Mouse (Mus musculus) layer of hippocampus, postnatal 14 days (tissue): ENCODE data around the gene Spata2. TPM values are rescaled to one million over a fixed set of nuclear protein-coding genes. Genes with fewer than 3 reads are reported as not detected.

ENCODE experiments used
- DNase-seq, 2 experiments: peaks; one replicate each; pipeline ENCODE4 v3.0.0; 2021 to 2022; ENCODE audit warnings: low spot score in 2 of 2, mixed read lengths in 1 of 2
- long read RNA-seq, 2 experiments: library from polyadenylated mRNA; stranded (forward); transcript quantifications; one replicate each; pipeline ENCODE4 v2.0.0; 2021
- total RNA-seq, 2 experiments: library from RNA; stranded (reverse); gene quantifications; 2 replicates each; pipeline ENCODE4 v1.2.3; 2021

Spata2 gene
- total RNA-seq: 10 to 100 TPM; 65.3 to 67.2 TPM
- long read RNA-seq, experiment 1, full-length matches to known transcripts: 2 of 8 reads
- long read RNA-seq, experiment 1, partial matches to known transcripts: 0 of 8 reads
- long read RNA-seq, experiment 1, other reads (novel, unspliced or antisense): 6 of 8 reads
- long read RNA-seq, experiment 2, full-length matches to known transcripts: 5 of 11 reads
- long read RNA-seq, experiment 2, partial matches to known transcripts: 6 of 11 reads
- long read RNA-seq, experiment 2, other reads (novel, unspliced or antisense): 0 of 11 reads

DNA sequence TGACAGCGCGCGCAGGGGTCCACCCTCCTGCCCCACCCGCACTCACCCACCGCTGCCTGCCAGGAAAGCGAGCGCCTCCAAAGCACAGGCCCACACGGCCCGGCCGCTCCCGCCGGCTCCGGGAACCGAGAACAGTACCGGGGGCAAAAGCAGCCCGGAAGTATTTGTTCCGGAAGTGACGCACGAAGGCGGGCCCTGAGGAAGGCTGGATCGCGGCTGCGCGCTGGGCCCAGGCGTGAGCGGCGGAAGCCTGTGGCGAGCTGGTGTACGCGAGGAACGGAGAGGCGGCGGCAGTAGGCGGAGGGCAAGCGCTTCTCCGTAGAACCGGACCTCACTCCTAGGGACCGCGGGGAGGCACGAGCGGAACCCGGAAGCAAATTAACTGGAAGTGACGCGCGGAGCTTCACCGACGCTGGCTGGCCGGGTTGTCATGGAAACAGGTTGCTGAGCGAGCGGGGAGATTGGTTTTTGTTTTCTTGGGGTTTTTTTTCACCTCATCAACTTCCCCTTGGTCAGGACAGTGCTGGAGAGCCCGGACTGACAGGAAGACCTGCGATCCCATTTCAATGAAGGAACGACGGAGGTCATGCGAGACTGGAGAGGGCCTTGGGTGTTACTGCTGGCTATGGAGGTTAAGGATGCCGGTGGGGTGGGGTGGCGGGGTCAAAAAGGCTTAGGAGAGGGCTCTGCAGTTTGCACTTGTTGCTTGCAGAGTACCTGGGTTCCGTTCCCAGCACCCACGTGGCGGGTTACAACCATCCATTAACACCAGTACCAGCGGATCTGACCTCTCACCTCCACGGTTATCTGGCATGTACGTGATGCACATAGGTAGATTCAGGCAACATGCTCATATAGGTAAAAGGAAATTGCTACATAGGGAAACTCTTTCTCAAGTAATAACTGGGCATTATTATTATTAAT, at the start of gene Spata2:
Spata2 (minus strand) TSS at position 175 of the 924 bp plus-strand sequence.
- peak; percentile 93 to 96 for DNase-seq

DNA sequence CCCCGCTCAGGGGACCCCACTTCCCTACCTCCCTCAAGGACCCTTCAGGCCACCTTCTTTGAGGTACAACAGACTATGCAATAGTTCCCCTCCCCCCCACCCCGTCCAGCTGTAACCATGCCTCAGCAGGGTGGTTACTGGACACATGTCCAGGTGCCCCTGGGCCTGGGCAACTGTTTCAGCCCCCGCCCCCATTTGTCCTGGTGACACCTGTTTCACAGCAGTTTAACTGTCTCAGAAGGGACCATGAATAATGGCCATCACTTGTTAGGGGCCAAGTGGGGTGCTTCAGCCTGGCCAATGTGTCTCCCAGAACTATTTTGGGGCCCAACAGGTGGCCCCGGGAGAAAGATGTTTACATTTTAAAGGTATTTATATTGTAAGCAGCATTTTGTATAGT, 49.7 kb upstream of the Spata2 start:
- no peak for DNase-seq

DNA sequence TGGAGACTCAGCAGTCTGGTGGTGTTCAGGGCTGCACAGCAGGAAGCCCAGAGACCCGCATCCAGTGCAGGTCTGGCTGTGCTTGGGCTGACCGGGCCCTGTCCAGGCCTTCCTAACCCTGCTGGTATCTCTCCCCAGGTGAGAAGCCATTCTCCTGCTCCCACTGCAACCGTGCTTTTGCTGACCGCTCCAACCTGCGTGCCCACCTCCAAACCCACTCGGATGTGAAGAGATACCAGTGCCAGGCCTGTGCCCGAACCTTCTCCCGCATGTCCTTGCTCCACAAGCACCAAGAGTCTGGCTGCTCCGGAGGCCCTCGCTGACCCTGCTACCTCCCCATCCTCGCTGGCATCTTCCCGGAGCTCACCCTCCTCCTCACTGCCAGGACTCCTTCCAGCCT, 49.1 kb upstream of the Spata2 start:
- no peak for DNase-seq

DNA sequence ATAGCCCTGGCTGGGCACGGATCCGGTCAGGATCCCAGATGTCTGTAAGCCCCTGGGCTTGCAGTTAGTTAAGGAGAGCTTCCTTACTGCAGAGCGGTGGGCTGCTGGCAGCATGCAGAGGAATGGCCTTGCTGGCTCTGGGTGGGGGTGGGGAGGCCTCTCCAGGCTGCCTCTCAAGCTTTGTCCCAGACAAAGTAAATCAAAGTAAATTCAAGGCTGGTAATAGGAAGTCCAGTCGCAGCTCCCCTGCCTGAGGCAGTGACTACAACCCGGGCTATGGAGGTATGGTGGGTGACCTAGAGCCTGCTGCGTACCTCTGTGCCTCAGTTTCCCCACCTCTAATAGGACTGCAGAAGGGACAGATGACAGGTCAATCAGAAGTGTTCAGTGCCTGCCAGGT, 48.6 kb upstream of the Spata2 start:
- DNase-seq: no peak

DNA sequence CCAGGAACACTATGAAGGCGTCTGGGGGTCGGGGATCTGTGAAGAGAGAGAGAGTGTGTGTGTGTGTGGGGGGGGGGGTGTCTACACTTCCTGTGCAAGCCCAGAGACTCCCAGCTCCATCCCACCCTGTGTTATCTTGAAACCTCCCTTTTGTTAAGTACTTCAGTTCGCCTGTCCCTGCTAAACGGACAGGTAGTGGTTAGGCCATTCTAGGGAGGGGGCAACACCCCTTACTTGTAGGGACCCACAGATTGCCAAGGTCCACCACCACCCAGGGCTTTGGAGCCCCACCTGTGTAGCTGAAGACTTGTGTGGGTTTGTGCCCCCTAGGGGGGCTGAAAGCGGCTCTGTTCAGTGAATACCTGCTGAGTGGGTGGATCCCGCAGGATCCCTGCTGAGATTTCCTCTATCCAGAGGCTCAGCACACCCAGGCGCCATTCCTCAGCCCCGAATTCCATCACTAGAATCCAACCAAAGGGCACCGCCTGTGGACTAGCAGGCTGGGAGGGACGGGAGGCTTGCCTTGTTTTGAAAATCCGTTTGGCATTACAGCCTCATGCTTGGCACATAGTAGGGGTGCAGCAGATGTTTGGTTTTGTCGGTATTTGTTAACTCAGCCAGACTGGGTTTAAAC, 47.9 kb upstream of the Spata2 start:
- DNase-seq: no peak

DNA sequence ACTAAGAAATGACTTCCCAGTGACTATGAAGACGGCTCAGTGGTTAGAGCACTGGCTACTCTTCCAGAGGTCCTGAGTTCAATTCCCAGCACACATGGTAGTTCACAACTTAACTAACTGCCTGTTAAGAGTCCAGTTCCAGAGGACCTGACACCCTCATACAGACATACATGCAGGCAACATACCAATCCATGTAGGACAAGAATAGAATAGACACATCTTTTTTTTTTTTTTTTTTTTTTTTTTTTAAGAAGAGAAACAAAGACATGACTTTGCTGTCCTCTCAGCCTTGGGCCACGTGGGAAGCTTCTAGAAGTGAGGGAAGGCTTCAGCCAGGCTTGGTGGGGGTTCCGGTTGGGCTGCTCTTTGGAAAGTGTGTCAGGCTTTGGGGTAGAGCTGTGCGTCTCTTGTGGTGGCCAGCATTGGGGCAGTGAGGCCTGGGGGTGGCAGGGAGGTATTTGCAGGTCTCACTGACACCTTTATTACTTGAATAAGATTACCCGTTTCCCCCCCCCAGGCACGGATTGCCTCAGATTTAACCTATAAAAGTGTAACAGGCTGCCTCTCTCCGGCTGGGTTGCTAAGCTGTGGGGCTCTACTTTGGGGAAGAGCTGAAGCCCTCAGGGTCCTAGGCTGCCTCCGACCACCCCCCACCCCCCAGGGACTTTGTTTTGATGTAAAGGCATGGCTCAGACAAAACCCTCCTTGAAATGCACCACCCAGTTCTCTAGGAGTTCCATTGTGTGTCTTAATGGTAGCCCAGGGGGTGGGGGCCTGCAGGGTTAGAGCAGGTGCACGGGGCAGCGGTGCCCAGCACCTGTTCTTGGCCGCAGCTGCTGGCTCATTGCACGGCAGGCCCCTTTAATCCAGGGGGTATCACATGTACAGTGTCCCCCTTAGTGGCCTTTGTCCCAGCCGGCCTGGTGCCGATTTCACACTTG, 47.1 kb upstream of the Spata2 start:
- no peak for DNase-seq

DNA sequence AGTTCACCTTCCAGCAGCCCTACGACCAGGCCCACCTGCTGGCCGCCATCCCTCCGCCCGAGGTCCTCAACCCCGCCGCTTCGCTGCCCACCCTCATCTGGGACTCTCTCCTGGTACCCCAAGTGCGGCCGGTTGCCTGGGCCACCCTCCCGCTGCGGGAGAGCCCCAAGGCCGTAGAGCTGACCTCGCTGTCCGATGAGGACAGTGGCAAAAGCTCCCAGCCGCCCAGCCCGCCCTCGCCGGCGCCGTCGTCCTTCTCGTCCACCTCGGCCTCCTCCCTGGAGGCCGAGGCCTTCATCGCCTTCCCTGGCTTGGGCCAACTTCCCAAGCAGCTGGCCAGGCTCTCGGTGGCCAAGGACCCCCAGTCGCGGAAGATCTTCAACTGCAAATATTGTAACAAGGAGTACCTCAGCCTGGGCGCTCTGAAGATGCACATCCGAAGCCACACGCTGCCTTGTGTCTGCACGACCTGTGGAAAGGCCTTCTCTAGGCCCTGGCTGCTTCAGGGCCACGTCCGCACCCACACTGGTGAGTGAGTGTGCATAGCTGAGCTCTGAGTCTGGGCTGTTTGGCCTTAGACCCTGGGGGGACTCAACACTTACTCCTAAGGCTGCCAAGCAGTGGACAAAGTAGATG, 46.1 kb upstream of the Spata2 start:
- no peak for DNase-seq

DNA sequence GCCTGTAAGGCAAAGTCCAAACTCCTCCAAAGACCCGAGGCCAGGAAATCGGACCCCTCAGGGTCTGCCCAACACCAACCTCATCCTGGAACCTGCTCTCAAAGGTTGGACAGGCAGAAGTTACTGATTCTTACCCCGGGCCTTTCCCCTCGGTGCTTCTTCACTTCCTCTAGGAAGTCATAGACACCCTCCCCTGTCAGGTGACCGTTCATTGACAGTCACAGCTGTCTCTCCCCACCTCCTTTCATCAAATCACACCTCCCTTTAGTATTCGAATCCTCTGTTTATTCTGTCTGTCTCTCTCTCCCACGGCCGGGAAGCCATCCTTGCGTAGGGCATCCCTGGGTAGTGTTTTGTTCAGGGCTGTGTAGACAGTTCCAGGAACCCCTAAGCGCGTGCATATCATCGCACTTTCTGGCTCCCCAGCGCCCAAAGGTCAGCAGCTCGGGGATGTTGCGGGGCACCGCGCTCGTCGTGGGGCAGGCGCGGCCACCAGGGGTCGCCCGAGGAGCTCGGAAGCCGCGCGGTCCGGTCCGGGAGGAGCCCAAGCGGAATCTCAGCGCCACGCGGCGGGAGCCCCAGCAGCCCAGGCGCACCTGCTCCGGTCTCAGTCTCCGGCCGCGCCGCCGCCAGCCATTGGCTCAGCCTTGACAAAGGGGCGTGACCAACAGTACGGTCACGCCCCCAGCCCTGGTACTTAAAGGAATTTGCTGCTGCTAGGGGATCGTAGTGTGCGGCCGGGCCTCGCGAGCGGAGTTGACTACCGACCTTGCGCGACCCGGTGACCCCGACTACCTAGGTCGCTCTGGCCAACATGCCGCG, 45.0 kb upstream of the Spata2 start, which contains the start of gene Snai1:
Snai1 (plus strand) TSS at position 720 of the 822 bp plus-strand sequence.
- DNase-seq: peak; percentile 67 to 71

DNA sequence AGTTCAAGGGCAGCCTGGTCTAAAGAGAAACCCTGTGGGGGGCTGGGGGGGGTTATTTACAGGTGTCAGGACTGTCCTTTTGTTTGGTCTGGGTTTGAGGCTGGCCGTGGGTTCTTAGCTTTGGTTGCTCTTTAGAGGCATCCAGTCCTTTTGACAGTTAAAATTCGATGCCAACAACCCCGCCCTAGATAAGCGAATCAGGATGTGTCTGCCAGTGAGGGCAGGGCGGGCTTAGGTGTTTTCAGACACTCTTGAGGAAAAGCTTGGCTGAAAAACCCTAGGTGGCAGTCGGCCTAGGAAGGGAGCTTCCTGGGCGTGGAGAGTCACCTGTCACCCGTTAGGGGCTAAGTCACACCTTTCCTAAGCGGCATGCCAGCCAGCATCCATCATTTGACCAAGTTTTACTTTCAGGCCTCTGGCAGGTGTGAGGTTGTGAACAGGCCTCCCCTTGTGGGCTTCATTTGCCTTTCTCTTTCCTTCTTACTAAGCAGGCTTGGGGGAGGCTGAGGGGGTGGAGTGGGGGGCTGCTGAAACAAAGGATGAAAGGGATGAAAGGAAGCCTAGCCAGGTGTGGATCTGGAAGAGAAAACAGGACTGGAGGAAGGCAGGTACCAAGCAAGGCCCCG, 43.7 kb upstream of the Spata2 start:
- no peak for DNase-seq

DNA sequence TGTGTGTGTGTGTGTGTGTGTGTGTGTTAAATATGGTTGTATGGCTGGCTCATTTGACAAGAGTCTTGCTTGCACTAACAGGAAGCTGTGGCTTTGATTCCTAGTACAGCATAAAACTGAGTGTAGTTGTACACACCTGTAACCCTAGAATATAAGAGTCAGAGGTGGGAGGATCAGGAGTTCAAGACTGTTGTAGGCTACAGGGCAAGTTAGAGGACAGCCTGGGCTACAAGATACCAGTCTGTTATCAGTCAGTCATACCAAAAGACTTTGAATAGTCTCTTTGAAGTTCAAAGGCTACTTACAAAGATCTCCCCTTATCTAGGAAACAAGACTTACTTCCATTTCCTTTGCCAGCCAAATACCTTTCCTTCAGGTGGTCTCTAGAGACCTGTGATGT, 41.2 kb upstream of the Spata2 start:
- no peak for DNase-seq

DNA sequence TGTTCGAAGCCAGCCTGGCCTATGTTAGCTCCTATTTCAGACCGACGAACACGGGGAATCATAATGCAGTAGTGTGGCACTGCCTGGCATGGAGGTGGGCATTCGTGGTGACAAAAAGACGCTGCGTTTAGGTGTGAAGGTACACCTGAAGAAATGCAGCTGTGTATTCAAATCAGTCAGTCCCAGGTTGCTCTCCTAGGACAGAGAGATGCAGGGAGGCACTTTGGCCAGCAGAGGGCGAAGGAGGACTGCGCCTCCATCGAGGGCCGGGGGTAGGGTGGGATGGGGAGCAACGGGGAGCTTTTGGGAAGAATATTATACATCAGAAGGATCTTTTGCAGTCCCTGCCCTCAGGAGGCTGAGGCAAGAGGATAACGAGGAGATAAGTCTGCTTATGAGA, 39.4 kb upstream of the Spata2 start:
- DNase-seq: peak; percentile 31 to 42

DNA sequence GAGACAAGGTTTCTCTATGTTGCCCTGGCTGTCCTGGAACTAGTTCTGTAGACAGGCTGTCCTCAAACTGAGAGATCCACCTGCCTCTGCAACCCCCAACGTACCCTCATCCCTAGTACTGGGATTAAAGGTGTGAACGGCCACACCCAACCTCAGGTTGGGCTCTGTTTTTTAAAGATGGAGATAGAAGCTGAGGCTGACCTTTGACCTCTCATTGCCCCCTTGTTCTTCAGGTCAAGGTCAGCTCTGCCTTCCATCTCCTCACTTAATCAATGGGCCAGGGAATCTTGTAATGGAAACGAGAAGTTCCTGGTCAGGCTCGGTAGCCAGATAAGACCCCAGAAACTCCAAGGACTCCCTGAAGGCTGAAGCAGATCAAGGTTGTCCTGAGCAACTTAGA, 37.8 kb upstream of the Spata2 start:
- no peak for DNase-seq

DNA sequence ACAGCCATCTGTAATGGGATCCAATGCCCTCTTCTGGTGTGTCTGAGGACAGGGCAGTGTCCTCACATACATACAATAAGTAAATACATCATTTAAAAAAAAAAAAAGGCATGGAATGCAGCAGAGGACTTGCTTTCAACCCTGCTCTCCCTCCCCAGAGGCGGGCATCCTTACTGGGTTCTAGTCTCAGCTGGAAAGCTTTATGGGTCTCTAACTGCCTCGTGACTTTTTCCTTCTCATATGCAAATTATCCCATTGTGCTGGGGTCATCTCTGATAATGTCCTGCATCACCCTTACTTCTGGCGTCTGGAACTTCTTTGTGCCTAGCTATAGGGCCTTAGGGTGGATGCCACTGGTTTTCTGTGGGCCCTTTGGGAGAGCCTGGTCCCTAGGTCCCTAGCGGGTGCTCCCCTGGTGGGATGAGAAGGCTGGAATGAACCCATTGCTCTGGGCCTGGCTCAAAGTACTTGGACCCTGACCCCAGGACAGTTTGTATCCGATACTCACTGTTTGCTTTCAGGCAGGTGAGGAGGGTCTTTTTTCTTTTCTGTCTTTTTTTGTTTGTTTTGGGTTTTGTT, 37.3 kb upstream of the Spata2 start:
- no peak for DNase-seq

DNA sequence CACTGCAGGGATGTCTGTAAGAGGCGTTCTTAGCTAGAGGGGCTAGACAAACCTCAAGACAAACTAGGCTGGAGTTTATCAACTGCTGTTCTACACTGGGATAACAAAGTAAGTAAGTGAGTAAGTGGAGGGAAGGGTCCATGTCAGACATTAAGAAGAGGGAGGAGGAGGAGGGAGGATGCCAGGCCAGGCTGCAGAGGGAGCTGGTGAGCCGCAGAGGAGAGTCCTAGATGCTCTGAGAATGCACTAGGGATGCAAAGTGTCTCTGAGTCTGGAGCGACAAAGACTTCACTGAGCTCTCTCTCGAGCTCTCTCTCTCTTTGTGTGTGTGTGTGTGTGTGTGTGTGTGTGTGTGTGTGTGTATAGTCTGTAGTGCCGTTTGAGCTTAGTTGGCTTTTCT, 35.6 kb upstream of the Spata2 start:
- no peak for DNase-seq

DNA sequence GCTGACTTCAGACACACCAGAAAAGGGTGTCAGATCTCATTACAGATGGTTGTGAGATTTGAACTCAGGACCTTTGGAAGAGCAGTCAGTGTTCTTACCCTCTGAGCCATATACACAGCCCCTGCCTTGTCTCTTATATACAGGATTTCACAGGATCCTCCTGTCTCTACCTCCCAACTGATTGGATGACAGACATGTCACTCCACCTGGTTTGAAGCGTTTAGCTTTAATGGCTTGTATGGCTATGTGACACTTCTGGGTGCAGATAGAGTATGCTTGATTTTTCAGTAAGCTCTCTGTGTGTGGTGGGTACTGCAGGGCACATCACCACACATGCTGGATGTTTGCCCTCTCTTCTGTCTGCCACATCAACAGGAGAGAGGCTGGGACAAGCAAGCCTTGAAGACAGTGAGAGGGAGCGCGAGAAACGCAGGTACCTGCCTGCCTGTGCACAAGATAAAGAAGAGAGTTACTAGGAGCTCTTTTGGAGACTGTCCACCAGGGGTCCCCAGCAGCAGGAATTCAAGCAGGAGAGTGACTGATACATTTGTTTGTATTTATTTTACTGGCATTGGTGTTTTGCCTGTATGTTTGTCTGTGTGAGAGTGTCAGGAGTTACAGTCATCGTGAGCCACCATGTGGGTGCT, 27.0 kb upstream of the Spata2 start:
- no peak for DNase-seq

DNA sequence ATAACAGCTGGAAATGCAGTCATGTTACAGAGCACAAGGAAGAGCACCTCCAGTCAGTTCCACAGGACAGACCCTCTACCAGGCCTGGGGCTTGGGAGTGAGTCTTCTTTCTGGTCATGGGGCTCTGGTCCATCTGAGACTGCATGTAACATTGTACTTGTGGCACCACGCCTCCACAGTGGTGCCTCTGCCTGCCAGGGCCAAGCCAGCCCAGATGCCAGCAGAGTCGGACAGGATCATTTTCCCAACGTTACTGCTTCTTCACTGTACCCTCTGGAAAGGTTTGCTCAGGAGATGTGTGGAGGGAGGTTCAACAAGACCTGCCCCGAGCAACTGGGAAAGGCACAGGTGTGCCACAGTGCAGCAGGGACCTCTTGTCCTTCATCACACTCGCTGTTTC, 23.0 kb upstream of the Spata2 start:
- no peak for DNase-seq

DNA sequence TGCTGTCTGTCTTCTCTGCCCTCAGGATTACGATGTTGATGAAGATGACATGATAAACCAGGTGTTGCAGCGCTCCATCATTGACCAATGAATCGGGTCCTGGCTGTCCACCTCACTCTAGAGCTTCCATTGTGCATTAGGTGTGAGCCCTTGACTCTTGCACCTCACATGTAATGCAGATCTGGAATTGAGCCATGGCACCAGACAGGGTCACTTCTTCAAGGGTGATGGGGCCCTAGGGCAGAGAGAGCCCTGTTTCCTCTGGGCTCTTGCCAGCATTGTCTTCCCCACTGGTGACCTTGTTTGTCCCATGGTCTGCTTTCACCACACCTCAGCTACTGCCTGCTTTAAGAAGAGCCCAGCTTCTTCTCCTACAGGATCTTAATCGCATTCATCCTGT, 22.0 kb upstream of the Spata2 start:
- no peak for DNase-seq

DNA sequence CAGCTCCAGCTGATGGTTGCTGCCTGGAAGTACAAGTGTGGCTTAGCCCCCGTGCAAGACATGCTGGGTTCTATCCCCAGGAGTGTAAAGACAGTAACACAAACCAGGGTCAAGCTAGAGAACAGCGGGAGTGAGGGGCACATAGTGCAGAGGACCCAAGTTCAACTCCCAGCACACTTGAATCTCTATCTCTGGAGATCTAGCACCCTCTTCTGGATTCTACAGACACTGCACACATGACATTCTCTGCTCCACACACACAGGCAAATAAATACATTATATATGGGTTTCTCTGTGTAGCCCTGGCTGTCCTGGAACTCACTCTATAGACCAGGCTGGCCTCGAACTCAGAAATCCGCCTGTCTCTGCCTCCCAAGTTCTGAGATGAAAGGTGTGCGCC, 20.3 kb upstream of the Spata2 start:
- no peak for DNase-seq
